Mouse (Mus musculus): ENCODE measurements around the gene Itga10. TPM values are rescaled to one million over a fixed set of nuclear protein-coding genes. Genes with fewer than 3 reads are reported as not detected.
"Not testable (repeated sequence)": the region's sequence is repeated elsewhere in the genome, so short reads cannot be mapped to it uniquely, and the experiment has no call there.

Itga10 gene
- total and polyA plus RNA-seq, 3 experiments: 0.36 to 1.2 (median 1.0) TPM

- H3K27me3 ChIP-seq (replicated peaks); H3K79me2 ChIP-seq (replicated peaks; ENCODE audit: control insufficient read depth, extremely low read depth, insufficient read depth, poor library complexity, severe bottlenecking); H3K9me3 ChIP-seq (replicated peaks; ENCODE audit: low read length); H3K4me3 ChIP-seq (replicated peaks in 1 of 3; ENCODE audit: low read depth in 2 of 3, low read length in 2 of 3, poor library complexity in 1 of 3); DNase-seq (ENCODE audit: extremely low read depth); H3K9ac ChIP-seq (ENCODE audit: insufficient read depth, low read depth); in situ Hi-C loops (cut with MboI; ENCODE audit: low pct_ligation_motif_present, low pct_unique_long_range_greater_than_20kb, low sequenced_read_pairs); dilution Hi-C loops (cut with MboI; ENCODE audit: extremely low pct_ligation_motif_present, extremely low pct_unique_long_range_greater_than_20kb, low sequenced_read_pairs); H3K4me2 ChIP-seq (ENCODE audit: insufficient read depth, low read depth, poor library complexity, severe bottlenecking); H3K27ac ChIP-seq (ENCODE audit: insufficient read depth, low read depth); H3K4me1 ChIP-seq (ENCODE audit: control insufficient read depth in 1 of 2, insufficient read depth in 2 of 2): not testable (repeated sequence)
- H3K36me3 ChIP-seq (replicated peaks in 1 of 2; ENCODE audit: control insufficient read depth in 1 of 2, insufficient read depth in 1 of 2, low read length in 1 of 2): peaks cover 0 to 20% of the 10 kb centered on the region in 2 experiments
These were observed 39.4 kb upstream of the Itga10 start for GRCm38 (mm10) chr3:96606007-96606406.

- Histone ChIP-seq H3K4me3 (replicated peaks in 1 of 3; ENCODE audit: low read depth in 2 of 3, low read length in 2 of 3, poor library complexity in 1 of 3) (no peak overlapping the region), H3K27me3 (replicated peaks) (no peaks in the 10 kb centered on the region), H3K79me2 (replicated peaks; ENCODE audit: control insufficient read depth, extremely low read depth, insufficient read depth, poor library complexity, severe bottlenecking) (no peaks in the 10 kb centered on the region), H3K36me3 (replicated peaks in 1 of 2; ENCODE audit: control insufficient read depth in 1 of 2, insufficient read depth in 1 of 2, low read length in 1 of 2) (peaks cover 0 to 24% of the 10 kb centered on the region in 2 experiments), H3K4me1 (ENCODE audit: control insufficient read depth in 1 of 2, insufficient read depth in 2 of 2) (peaks cover 2 to 9% of the 10 kb centered on the region in 2 experiments; a peak in 2 of 4 replicates), H3K4me2 (ENCODE audit: insufficient read depth, low read depth, poor library complexity, severe bottlenecking) (no peak overlapping the region), H3K9ac (ENCODE audit: insufficient read depth, low read depth) (no peak overlapping the region), H3K9me3 (replicated peaks; ENCODE audit: low read length) (no peaks in the 10 kb centered on the region), H3K27ac (ENCODE audit: insufficient read depth, low read depth) (no peak overlapping the region)
- in situ Hi-C loops (cut with MboI; ENCODE audit: low pct_ligation_motif_present, low pct_unique_long_range_greater_than_20kb, low sequenced_read_pairs): no loop called here
- dilution Hi-C loops (cut with MboI; ENCODE audit: extremely low pct_ligation_motif_present, extremely low pct_unique_long_range_greater_than_20kb, low sequenced_read_pairs): no loop called here
- DNase-seq (ENCODE audit: extremely low read depth): no peak
- no peak for TF ChIP-seq PAX5 (IDR thresholded peaks at IDR 0.05; ENCODE audit: low read length)
- no peak for TF ChIP-seq MAFK (IDR thresholded peaks at IDR 0.05; ENCODE audit: insufficient replicate concordance, low read length)
- no peak for TF ChIP-seq JUND (conservative IDR thresholded peaks at IDR 0.05; ENCODE audit: low read depth, low read length)
- TF ChIP-seq SMC3 (IDR thresholded peaks at IDR 0.05; ENCODE audit: low read depth, low read length): no peak
- no peak for TF ChIP-seq NELFE (IDR thresholded peaks at IDR 0.05; ENCODE audit: low read depth, low read length)
- no peak for TF ChIP-seq IRF4 (IDR thresholded peaks at IDR 0.05; ENCODE audit: low read depth, low read length)
- TF ChIP-seq E2F4 (IDR thresholded peaks at IDR 0.05; ENCODE audit: insufficient replicate concordance, low read depth, low read length): no peak
- no peak for TF ChIP-seq RAD21 (IDR thresholded peaks at IDR 0.05; ENCODE audit: low read depth, low read length)
- no peak for TF ChIP-seq CHD1 (IDR thresholded peaks at IDR 0.05; ENCODE audit: low read depth, low read length)
- TF ChIP-seq POLR2A (IDR thresholded peaks at IDR 0.05; ENCODE audit: low read depth, low read length): no peak
- TF ChIP-seq SIN3A (IDR thresholded peaks at IDR 0.05; ENCODE audit: low read length): no peak
These were observed 38.8 kb upstream of the Itga10 start for GRCm38 (mm10) chr3:96606618-96607017.

GRCm38 (mm10) chr3:96617941-96618340 is 27.4 kb upstream of the Itga10 start:
- Histone ChIP-seq H3K27ac (ENCODE audit: insufficient read depth, low read depth) (no peak overlapping the region), H3K27me3 (replicated peaks) (no peaks in the 10 kb centered on the region), H3K4me1 (ENCODE audit: control insufficient read depth in 1 of 2, insufficient read depth in 2 of 2) (no peaks in the 10 kb centered on the region), H3K9me3 (replicated peaks; ENCODE audit: low read length) (no peaks in the 10 kb centered on the region), H3K79me2 (replicated peaks; ENCODE audit: control insufficient read depth, extremely low read depth, insufficient read depth, poor library complexity, severe bottlenecking) (no peaks in the 10 kb centered on the region; the same call in 1 of the 2 replicates), H3K9ac (ENCODE audit: insufficient read depth, low read depth) (no peak overlapping the region), H3K4me2 (ENCODE audit: insufficient read depth, low read depth, poor library complexity, severe bottlenecking) (no peak overlapping the region), H3K36me3 (replicated peaks in 1 of 2; ENCODE audit: control insufficient read depth in 1 of 2, insufficient read depth in 1 of 2, low read length in 1 of 2) (peaks cover 18 to 61% of the 10 kb centered on the region in 2 experiments), H3K4me3 (replicated peaks in 1 of 3; ENCODE audit: low read depth in 2 of 3, low read length in 2 of 3, poor library complexity in 1 of 3) (no peak overlapping the region)
- DNase-seq (ENCODE audit: extremely low read depth): no peak
- TF ChIP-seq MAX (IDR thresholded peaks at IDR 0.05; ENCODE audit: low read length) (no peak), TCF12 (IDR thresholded peaks at IDR 0.05; ENCODE audit: low read depth, low read length) (no peak), SMC3 (IDR thresholded peaks at IDR 0.05; ENCODE audit: low read depth, low read length) (no peak), IRF4 (IDR thresholded peaks at IDR 0.05; ENCODE audit: low read depth, low read length) (no peak), BHLHE40 (IDR thresholded peaks at IDR 0.05; ENCODE audit: low read depth, low read length) (no peak), UBTF (IDR thresholded peaks at IDR 0.05; ENCODE audit: low read depth, low read length) (no peak), ZKSCAN1 (IDR thresholded peaks at IDR 0.05; ENCODE audit: borderline replicate concordance, low read depth, low read length) (no peak), NELFE (IDR thresholded peaks at IDR 0.05; ENCODE audit: low read depth, low read length) (no peak), ZNF384 (IDR thresholded peaks at IDR 0.05; ENCODE audit: low read depth, low read length) (no peak), MYC (IDR thresholded peaks at IDR 0.05; ENCODE audit: low read depth, low read length) (no peak), MXI1 (IDR thresholded peaks at IDR 0.05; ENCODE audit: low read depth, low read length) (no peak), NRF1 (IDR thresholded peaks at IDR 0.05; ENCODE audit: low read depth, low read length) (no peak), GABPA (IDR thresholded peaks at IDR 0.05; ENCODE audit: insufficient replicate concordance, low read depth, low read length) (no peak), KAT2A (IDR thresholded peaks at IDR 0.05; ENCODE audit: insufficient replicate concordance, low read length) (no peak), HCFC1 (IDR thresholded peaks at IDR 0.05; ENCODE audit: low read depth, low read length) (no peak), TBP (conservative IDR thresholded peaks at IDR 0.05; ENCODE audit: low read depth, low read length) (no peak), MAZ (IDR thresholded peaks at IDR 0.05; ENCODE audit: low read depth, low read length) (no peak), RCOR1 (conservative IDR thresholded peaks at IDR 0.05; ENCODE audit: low read depth, low read length) (no peak)
- in situ Hi-C loops (cut with MboI; ENCODE audit: low pct_ligation_motif_present, low pct_unique_long_range_greater_than_20kb, low sequenced_read_pairs): no loop called here
- dilution Hi-C loops (cut with MboI; ENCODE audit: extremely low pct_ligation_motif_present, extremely low pct_unique_long_range_greater_than_20kb, low sequenced_read_pairs): no loop called here

Data from CH12.LX (cell line).